Mouse (Mus musculus) thymus, postnatal 0 days (tissue): ENCODE results near the gene Rin2. TPM values are rescaled to one million over a fixed set of nuclear protein-coding genes. Genes with fewer than 3 reads are reported as not detected.

Experiments used
- microRNA-seq: library from miRNA; unstranded; fragments of <30 nt; microRNA quantifications from one replicate; pipeline ENCODE4, GENCODE M21; 2016; ENCODE audit warnings: borderline number of aligned reads
- polyA plus RNA-seq: library from polyadenylated mRNA; unstranded; fragments of >200 nt; fragmentation: Nextera tagmentation; extraction: Ambion mirVana; gene quantifications from 2 replicates; pipeline ENCODE4 v1.2.1, GENCODE M21; 2015

The Rin2 gene
- polyA plus RNA-seq, 1 experiment from 2014 or later: 6.7 TPM

Small RNAs within 50 kb of the gene (microRNA-seq; reads per million reads assigned to microRNA genes)
- gene Gm25026: not detected

Other genes starting within 250 kb of the Rin2 start
- 158 and 162 TPM in 2 replicates for gene Naa20, start 226.9 kb downstream of the Rin2 start, polyA plus RNA-seq